Mouse (Mus musculus) neural tube, embryonic 11.5 days (tissue): ENCODE data around the gene AW822073. TPM values are rescaled to one million over a fixed set of nuclear protein-coding genes. Genes with fewer than 3 reads are reported as not detected.
"Not testable (repeated sequence)": the region's sequence is repeated elsewhere in the genome, so short reads cannot be mapped to it uniquely, and the experiment has no call there.

Experiments
- ATAC-seq: fragments of 200-750 bp; cut with Nextera tagmentation; 2 replicates; pipeline ENCODE4 v1.8.0; 2017; ENCODE audit warnings: moderate number of reproducible peaks, mild to moderate bottlenecking, moderate TSS enrichment, moderate library complexity; ENCODE audit not compliant: insufficient read depth, low FRiP score, low TSS enrichment
- DNase-seq: peaks from one replicate; pipeline ENCODE4 v3.0.0-alpha.2; 2015; ENCODE audit warnings: low spot score
- H3K27ac ChIP-seq: fragments of 300-500 bp; sonication (generic); 2 replicates; pipeline ENCODE4 v1.5.1; 2014; ENCODE audit warnings: low read depth, mild to moderate bottlenecking, low read length
- H3K27me3 ChIP-seq: fragments of 300-500 bp; sonication (generic); 2 replicates; pipeline ENCODE4 v1.6.1; 2014; ENCODE audit warnings: mild to moderate bottlenecking, low read length, mixed read lengths; ENCODE audit not compliant: control insufficient read depth, insufficient read depth
- H3K36me3 ChIP-seq: fragments of 300-500 bp; sonication (generic); 2 replicates; pipeline ENCODE4 v1.6.1; 2014; ENCODE audit warnings: mild to moderate bottlenecking, low read length, moderate library complexity, mixed read lengths; ENCODE audit not compliant: control insufficient read depth, insufficient read depth
- H3K4me1 ChIP-seq: fragments of 300-500 bp; sonication (generic); 2 replicates; pipeline ENCODE4 v1.6.1; 2014; ENCODE audit warnings: low read length, mixed read lengths; ENCODE audit not compliant: control insufficient read depth, insufficient read depth
- H3K4me2 ChIP-seq: fragments of 300-500 bp; sonication (generic); 2 replicates; pipeline ENCODE4 v1.6.1; 2014; ENCODE audit warnings: low read depth, mild to moderate bottlenecking, moderate library complexity
- H3K4me3 ChIP-seq: fragments of 300-500 bp; sonication (generic); 2 replicates; pipeline ENCODE4 v1.5.1; 2014; ENCODE audit warnings: low read depth, low read length
- H3K9ac ChIP-seq: fragments of 300-500 bp; sonication (generic); 2 replicates; pipeline ENCODE4 v1.6.1; 2014; ENCODE audit warnings: mild to moderate bottlenecking, low read length
- H3K9me3 ChIP-seq: fragments of 300-500 bp; sonication (generic); 2 replicates; pipeline ENCODE4 v1.6.1; 2016; ENCODE audit warnings: low read length; ENCODE audit not compliant: control insufficient read depth
- WGBS: fragments of 180-500 bp; shearing (Covaris S2); extraction: QIAGEN DNeasy Blood & Tissue Kit; methylation state at CpG from one replicate; pipeline ENCODE4 v1.1.7; 2014; 5-methylcytosine and 5-hydroxymethylcytosine counted together
- polyA plus RNA-seq: library from polyadenylated mRNA; unstranded; fragments of >200 nt; fragmentation: Nextera tagmentation; extraction: Ambion mirVana; gene quantifications from 2 replicates; pipeline ENCODE4 v1.2.1, GENCODE M21; 2014

Gene AW822073
- polyA plus RNA-seq, 1 experiment from 2014 or later = not detected

DNA sequence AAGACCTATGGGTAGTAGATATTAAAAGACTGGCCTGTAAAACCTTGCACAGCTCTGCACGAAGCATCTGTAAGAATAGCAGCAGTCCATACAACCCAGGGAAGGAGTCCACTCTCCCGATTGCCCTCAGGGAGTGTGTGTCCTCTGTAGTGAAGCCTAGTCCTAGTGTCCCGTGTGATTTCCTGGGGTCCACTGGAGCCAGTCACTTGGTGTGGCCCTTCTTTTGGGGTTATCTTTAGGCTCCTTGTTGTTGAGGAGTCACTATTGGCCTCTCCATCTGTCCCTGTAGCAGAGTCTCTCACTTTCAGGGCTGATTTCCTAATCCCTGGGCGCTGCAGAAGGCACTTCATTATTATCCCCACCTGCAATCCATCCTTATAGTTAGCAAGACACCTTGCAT lies 10.3 kb upstream of the AW822073 start:
- not testable (repeated sequence) for H3K4me2 ChIP-seq, DNase-seq, H3K9ac ChIP-seq, H3K27ac ChIP-seq, H3K4me1 ChIP-seq, H3K27me3 ChIP-seq, H3K4me3 ChIP-seq, H3K36me3 ChIP-seq, ATAC-seq
- WGBS = 89% methylated on average over 4 of the region's 4 CpGs
- H3K9me3 ChIP-seq = peaks cover 17% of the 10 kb centered on the region

DNA sequence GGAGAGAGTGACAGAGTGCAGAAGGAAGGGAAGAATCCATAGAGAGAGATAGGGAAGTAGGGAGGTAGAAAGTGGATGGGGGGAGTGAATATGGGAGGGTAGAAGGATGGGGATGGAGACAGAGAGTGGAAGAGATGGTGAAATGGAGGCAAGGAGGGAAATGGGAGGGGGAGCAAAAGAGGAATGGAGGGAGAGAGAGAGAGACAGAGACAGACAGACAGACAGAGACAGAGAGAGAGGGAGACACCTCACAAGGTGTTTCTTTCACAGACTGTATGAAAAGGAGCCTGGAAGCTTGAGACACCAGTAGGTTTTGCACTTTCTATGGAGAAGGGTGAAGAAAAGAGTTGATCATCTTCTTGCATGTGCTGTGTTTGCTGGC lies 9.0 kb upstream of the AW822073 start:
- not testable (repeated sequence) for H3K27ac ChIP-seq, H3K9ac ChIP-seq, H3K36me3 ChIP-seq, H3K4me2 ChIP-seq, H3K4me1 ChIP-seq, H3K4me3 ChIP-seq, DNase-seq, H3K27me3 ChIP-seq
- H3K9me3 ChIP-seq = peaks cover 17% of the 10 kb centered on the region
- 0 out of 2 replicates have a peak, but pooled peaks have one; percentile 0 for ATAC-seq

DNA sequence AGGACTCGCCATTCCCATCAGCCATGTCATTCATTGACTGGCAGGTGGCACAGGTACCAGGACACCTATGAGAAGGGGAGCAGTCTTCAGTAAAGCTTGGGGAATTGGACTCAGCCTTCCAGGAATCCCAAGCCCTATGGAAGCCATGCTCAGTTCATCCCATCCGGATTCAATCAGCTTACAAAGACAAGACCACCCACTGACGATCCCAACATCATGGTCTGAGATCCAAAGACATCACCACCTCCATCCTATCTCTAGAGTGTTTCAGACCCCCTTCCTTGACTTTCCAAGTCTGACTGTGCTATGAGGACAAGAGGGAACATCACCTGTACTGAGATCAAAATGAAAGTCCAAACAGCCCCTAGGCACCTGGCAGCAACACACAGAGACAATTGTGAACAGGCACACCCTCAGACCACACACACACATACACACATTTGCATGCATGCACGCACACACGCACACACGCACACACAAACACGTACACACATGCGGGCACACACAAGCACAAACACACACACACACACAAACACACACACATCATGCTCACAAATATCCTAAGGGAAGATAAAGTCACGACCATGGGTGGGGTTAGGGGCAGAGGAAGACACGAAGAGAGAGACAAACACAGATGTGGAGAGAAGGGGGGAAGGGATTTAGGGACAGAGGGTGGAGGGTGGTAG lies 8.5 kb upstream of the AW822073 start:
- not testable (repeated sequence) for H3K4me2 ChIP-seq, H3K9ac ChIP-seq, H3K4me3 ChIP-seq, H3K4me1 ChIP-seq, H3K27ac ChIP-seq, H3K36me3 ChIP-seq, DNase-seq, H3K27me3 ChIP-seq
- peak; percentile 63 for ATAC-seq
- 83% methylated on average over 9 of the region's 10 CpGs for WGBS
- H3K9me3 ChIP-seq = peaks cover 17% of the 10 kb centered on the region

DNA sequence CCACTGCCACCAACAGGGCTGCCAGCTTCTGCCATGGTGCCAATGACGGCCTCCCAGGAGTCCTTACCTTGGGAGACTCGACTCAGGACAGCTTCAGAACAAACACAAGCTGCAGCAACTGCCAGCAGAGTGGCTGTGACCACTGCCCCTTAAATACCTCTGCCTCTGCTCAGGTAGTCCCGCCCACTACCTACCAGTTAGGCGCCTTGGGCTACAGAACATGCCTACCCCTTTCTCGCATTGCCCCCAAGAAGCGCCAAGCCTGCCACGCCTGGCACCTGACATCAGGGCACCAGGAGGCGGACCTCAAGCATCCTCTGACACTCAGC lies 7.9 kb upstream of the AW822073 start, which contains the start of gene Duxf3:
Gene Duxf3, minus strand, starts transcription at position 35 of the 329 bp plus-strand sequence.
- not testable (repeated sequence) for H3K27ac ChIP-seq, H3K4me3 ChIP-seq, H3K36me3 ChIP-seq, H3K27me3 ChIP-seq, H3K9ac ChIP-seq, H3K4me2 ChIP-seq, H3K4me1 ChIP-seq, DNase-seq
- WGBS = 88% methylated on average over 6 of the region's 8 CpGs
- peaks cover 17% of the 10 kb centered on the region for H3K9me3 ChIP-seq
- peak; percentile 41 for ATAC-seq

DNA sequence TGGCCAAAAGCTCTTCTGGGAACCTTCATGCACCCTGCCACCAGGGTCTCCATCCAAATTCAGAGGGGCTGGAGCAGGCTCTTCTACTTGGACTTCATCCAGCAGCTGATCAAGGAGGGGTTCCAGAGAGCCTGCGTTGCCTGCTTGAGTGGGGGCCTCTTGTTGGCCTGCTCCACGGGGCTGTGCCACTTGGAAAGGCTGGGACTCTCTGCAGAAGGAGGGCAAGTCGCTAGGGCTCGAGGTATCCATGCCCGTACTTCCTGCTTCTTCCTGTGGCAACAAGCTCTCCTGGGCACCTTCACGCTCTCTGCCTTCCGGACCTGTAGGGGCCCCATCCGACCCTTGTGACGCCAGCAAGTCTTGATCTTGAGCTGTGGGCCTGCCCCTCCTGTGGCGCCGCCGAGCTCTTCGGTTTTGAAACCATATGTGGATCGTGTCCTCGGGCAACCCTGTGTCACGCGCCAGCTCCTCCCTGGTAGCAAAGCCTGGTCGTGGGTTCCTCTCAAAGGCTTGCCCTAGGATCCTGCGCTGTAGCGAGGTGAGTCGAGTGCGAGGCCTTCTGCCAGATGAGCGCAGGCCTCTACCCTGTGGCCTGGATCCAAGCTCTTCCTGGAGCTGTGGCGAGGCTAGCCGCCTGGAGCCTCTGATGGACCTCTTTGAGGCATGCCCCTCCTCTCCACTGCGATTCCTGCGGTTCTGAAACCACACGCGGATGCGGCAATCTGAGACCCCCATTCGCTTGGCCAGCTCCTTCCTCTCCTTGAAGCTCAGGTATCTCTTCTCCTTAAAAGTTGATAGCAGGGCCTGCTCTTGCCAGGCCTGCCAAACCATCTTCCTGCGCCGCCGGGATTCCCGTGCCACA lies 7.3 kb upstream of the AW822073 start:
- not testable (repeated sequence) for H3K27me3 ChIP-seq, H3K4me2 ChIP-seq, H3K36me3 ChIP-seq, H3K4me1 ChIP-seq, H3K27ac ChIP-seq, H3K4me3 ChIP-seq, H3K9ac ChIP-seq
- DNase-seq = peak; percentile 60
- H3K9me3 ChIP-seq = peaks cover 17% of the 10 kb centered on the region
- 86% methylated on average over 29 of the region's 35 CpGs for WGBS
- ATAC-seq = peak; percentile 74

DNA sequence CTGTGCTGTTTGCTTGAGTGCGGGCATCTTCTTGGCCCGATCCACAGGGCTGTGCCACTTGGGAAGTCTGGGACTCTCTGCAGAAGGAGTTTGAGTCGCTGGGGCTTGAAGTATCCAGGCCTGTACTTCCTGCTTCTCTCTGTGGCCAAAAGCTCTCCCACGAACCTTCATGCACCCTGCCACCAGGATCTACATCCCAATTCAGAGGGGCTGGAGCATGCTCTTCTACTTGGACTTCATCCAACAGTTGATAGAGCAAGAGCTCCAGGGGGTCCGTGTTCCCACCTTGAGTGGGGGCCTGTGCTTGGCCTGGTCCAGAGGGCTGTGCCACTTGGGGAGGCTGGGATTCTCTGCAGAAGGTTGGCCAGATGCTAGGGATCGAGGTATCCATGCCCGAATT lies 6.4 kb upstream of the AW822073 start:
- H3K9ac ChIP-seq, DNase-seq, H3K4me2 ChIP-seq, H3K36me3 ChIP-seq, H3K4me3 ChIP-seq, H3K4me1 ChIP-seq, H3K27me3 ChIP-seq, H3K27ac ChIP-seq: not testable (repeated sequence)
- ATAC-seq = peak; percentile 43
- 83% methylated on average over 4 of the region's 7 CpGs for WGBS
- peaks cover 13% of the 10 kb centered on the region for H3K9me3 ChIP-seq

DNA sequence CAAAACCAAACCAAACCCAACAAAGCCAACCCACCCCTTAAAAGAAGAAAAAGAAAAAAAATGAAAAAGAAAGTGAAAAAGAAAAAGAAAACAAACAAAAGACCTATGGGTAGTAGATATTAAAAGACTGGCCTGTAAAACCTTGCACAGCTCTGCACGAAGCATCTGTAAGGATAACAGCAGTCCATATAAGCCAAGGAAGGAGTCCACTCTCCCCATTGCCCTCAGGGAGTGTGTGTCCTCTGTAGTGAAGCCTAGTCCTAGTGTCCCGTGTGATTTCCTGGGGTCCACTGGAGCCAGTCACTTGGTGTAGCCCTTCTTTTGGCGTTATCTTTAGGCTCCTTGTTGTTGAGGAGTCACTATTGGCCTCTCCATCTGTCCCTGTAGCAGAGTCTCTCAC lies 5.3 kb upstream of the AW822073 start:
- H3K27ac ChIP-seq, H3K27me3 ChIP-seq, H3K4me2 ChIP-seq, H3K36me3 ChIP-seq, DNase-seq, H3K9ac ChIP-seq, H3K4me1 ChIP-seq, H3K4me3 ChIP-seq, ATAC-seq: not testable (repeated sequence)
- H3K9me3 ChIP-seq = peaks cover 13% of the 10 kb centered on the region
- WGBS = 56% methylated on average over 3 of the region's 3 CpGs

DNA sequence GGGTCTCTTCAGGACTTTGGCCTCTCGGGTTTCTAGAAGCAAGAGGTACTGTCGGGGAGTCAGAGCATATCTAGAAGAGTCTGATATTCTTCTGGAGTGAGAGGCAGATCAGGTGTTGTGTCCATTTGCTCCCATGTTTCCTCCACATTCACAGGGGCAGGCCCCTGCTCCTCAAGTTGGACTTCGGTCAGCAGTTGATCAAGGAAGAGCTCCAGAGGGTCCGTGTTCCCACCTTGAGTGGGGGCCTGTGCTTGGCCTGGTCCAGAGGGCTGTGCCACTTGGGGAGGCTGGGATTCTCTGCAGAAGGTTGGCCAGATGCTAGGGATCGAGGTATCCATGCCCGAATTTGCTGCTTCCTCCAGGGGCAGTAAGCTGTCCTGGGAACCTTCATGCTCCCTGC lies 3.1 kb upstream of the AW822073 start:
- H3K4me3 ChIP-seq, H3K4me1 ChIP-seq, H3K27me3 ChIP-seq, DNase-seq, ATAC-seq, H3K9ac ChIP-seq, H3K4me2 ChIP-seq, H3K36me3 ChIP-seq, H3K27ac ChIP-seq: not testable (repeated sequence)
- WGBS = 81% methylated on average over 2 of the region's 6 CpGs
- H3K9me3 ChIP-seq = peaks cover 13% of the 10 kb centered on the region

DNA sequence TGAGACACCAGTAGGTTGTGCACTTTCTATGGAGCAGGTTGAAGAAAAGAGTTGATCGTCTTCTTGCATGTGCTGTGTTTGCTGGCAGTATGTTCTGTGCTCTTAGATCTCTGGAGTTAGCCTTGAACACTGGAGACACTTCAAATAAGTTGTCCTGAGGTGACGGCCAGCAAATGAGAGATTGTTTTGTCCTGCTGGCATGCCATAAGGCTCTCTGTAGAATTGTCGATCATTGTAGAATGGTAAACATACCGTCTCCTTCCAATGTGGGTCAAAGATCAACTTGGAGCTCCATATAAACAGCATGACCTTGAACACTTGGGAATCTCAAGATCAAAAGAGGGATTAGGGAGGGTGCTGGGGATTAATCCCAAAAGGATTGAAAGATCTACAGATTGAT lies 1.6 kb upstream of the AW822073 start:
- not testable (repeated sequence) for H3K27ac ChIP-seq, H3K4me2 ChIP-seq, H3K27me3 ChIP-seq, H3K4me1 ChIP-seq, H3K9me3 ChIP-seq, H3K9ac ChIP-seq, H3K4me3 ChIP-seq, DNase-seq, ATAC-seq, H3K36me3 ChIP-seq
- WGBS = 92% methylated on average over 4 of the region's 4 CpGs
